Mouse (Mus musculus) liver, postnatal 0 days (tissue): ENCODE results near the gene Zfand6.

Experiments
- CTCF ChIP-seq: sonication (generic); IDR thresholded peaks from 2 replicates; pipeline ENCODE4 v1.5.1; 2016; ENCODE audit warnings: antibody characterized with exemption, low read depth
- EP300 ChIP-seq: IDR thresholded peaks from 2 replicates; pipeline ENCODE4 v1.6.1; 2016; ENCODE audit warnings: antibody characterized with exemption, low read depth, mild to moderate bottlenecking

GRCm38 (mm10) chr7:84577034-84577433 lies 112.7 kb downstream of the Zfand6 start:
- TF ChIP-seq CTCF (no peak), EP300 (no peak)
